Mouse (Mus musculus): ENCODE data around the gene Ids. TPM values are rescaled to one million over a fixed set of nuclear protein-coding genes. Genes with fewer than 3 reads are reported as not detected.
A peak's percentile ranks its signal among the peaks of the same experiment; 100 is the strongest.
"Not testable (repeated sequence)": the region's sequence is repeated elsewhere in the genome, so short reads cannot be mapped to it uniquely, and the experiment has no call there.

Gene Ids
- 3.7 and 4.6 TPM in 2 replicates for polyA plus RNA-seq (2016; fragmentation: Nextera tagmentation; extraction: Ambion mirVana)

- Histone ChIP-seq H3K27ac (no peak within 1 kb of the TSS), H3K9me3 (no peaks in the 10 kb centered on the region), H3K9ac (peak within 1 kb of the TSS; percentile 58), H3K36me3 (no peaks in the 10 kb centered on the region), H3K4me3 (peak within 1 kb of the TSS; percentile 49), H3K27me3 (no peaks in the 10 kb centered on the region), H3K4me2 (replicated peaks) (peak within 1 kb of the TSS; percentile 46), H3K4me1 (no peaks in the 10 kb centered on the region)
- 24% methylated on average over 45 of the region's 45 CpGs for WGBS
- peak; percentile 88 for ATAC-seq (ENCODE audit: insufficient number of reproducible peaks, insufficient read depth, low FRiP score, low TSS enrichment)
Measured at GRCm38 (mm10) chrX:70364661-70365613, at the start of gene Ids. TSS of gene Ids (minus strand) at chrX:70365084.

GRCm38 (mm10) chrX:70392636-70393035, 27.8 kb upstream of the Ids start:
- H3K27me3 ChIP-seq; H3K4me2 ChIP-seq (replicated peaks); H3K36me3 ChIP-seq; H3K4me3 ChIP-seq; H3K27ac ChIP-seq; H3K9ac ChIP-seq; H3K9me3 ChIP-seq; ATAC-seq (ENCODE audit: insufficient number of reproducible peaks, insufficient read depth, low FRiP score, low TSS enrichment); H3K4me1 ChIP-seq: not testable (repeated sequence)

- peak overlapping the region; percentile 50 for H3K4me3 ChIP-seq
- peak overlapping the region; percentile 79 for H3K27ac ChIP-seq
- H3K9me3 ChIP-seq: no peaks in the 10 kb centered on the region
- no peaks in the 10 kb centered on the region for H3K27me3 ChIP-seq
- no peaks in the 10 kb centered on the region for H3K36me3 ChIP-seq
- WGBS: 15% methylated on average over 11 of the region's 11 CpGs
- ATAC-seq (ENCODE audit: insufficient number of reproducible peaks, insufficient read depth, low FRiP score, low TSS enrichment): peak; percentile 57; the same call in 1 of the 2 replicates
- H3K9ac ChIP-seq: peak overlapping the region; percentile 53
- H3K4me1 ChIP-seq: no peaks in the 10 kb centered on the region
- H3K4me2 ChIP-seq (replicated peaks): peak overlapping the region; percentile 49
Measured at GRCm38 (mm10) chrX:70385962-70386351, 21.1 kb upstream of the Ids start.

- no peaks in the 10 kb centered on the region for H3K9me3 ChIP-seq
- H3K4me3 ChIP-seq: peak within 1 kb of the TSS; percentile 50
- peak within 1 kb of the TSS; percentile 49 for H3K4me2 ChIP-seq (replicated peaks)
- H3K27ac ChIP-seq: peak within 1 kb of the TSS; percentile 79
- no peaks in the 10 kb centered on the region for H3K4me1 ChIP-seq
- no peaks in the 10 kb centered on the region for H3K27me3 ChIP-seq
- peak within 1 kb of the TSS; percentile 53 for H3K9ac ChIP-seq
- peak; percentile 89 for ATAC-seq (ENCODE audit: insufficient number of reproducible peaks, insufficient read depth, low FRiP score, low TSS enrichment)
- WGBS: 12% methylated on average over 22 of the region's 22 CpGs
- no peaks in the 10 kb centered on the region for H3K36me3 ChIP-seq
Measured at GRCm38 (mm10) chrX:70385276-70385961, 20.5 kb upstream of the Ids start, which contains the start of gene 1110012L19Rik. TSS of gene 1110012L19Rik (plus strand) at chrX:70385877.

GRCm38 (mm10) chrX:70384917-70385275, 20.0 kb upstream of the Ids start:
- Histone ChIP-seq H3K27me3 (no peaks in the 10 kb centered on the region), H3K4me1 (no peaks in the 10 kb centered on the region), H3K4me3 (peak overlapping the region; percentile 50), H3K4me2 (replicated peaks) (peak overlapping the region; percentile 49), H3K27ac (peak overlapping the region; percentile 79; the same call in 1 of the 2 replicates), H3K9ac (peak overlapping the region; percentile 53; the same call in 1 of the 2 replicates), H3K36me3 (no peaks in the 10 kb centered on the region), H3K9me3 (no peaks in the 10 kb centered on the region)
- 58% methylated on average over 3 of the region's 3 CpGs for WGBS
- peak; percentile 31; the same call in 1 of the 2 replicates for ATAC-seq (ENCODE audit: insufficient number of reproducible peaks, insufficient read depth, low FRiP score, low TSS enrichment)

- not testable (repeated sequence) for H3K9me3 ChIP-seq; H3K4me2 ChIP-seq (replicated peaks); H3K4me1 ChIP-seq; H3K27me3 ChIP-seq; H3K27ac ChIP-seq; ATAC-seq (ENCODE audit: insufficient number of reproducible peaks, insufficient read depth, low FRiP score, low TSS enrichment); H3K4me3 ChIP-seq; H3K36me3 ChIP-seq; H3K9ac ChIP-seq
- 69% methylated on average over 5 of the region's 6 CpGs for WGBS
Measured at GRCm38 (mm10) chrX:70374469-70375110, 9.7 kb upstream of the Ids start.

- H3K27me3 ChIP-seq; H3K4me2 ChIP-seq (replicated peaks); ATAC-seq (ENCODE audit: insufficient number of reproducible peaks, insufficient read depth, low FRiP score, low TSS enrichment); H3K36me3 ChIP-seq; H3K4me1 ChIP-seq; H3K9me3 ChIP-seq; H3K4me3 ChIP-seq; H3K27ac ChIP-seq; H3K9ac ChIP-seq: not testable (repeated sequence)
- WGBS: 55% methylated on average over 1 of the region's 6 CpGs
Measured at GRCm38 (mm10) chrX:70369758-70370157, 4.9 kb upstream of the Ids start.

- Histone ChIP-seq H3K4me2 (replicated peaks) (peak overlapping the region; percentile 46), H3K27me3 (no peaks in the 10 kb centered on the region), H3K27ac (no peak overlapping the region), H3K4me3 (peak overlapping the region; percentile 49), H3K9me3 (no peaks in the 10 kb centered on the region), H3K36me3 (no peaks in the 10 kb centered on the region), H3K4me1 (no peaks in the 10 kb centered on the region), H3K9ac (peak overlapping the region; percentile 58; the same call in 1 of the 2 replicates)
- WGBS: 90% methylated on average over 1 of the region's 1 CpGs
- ATAC-seq (ENCODE audit: insufficient number of reproducible peaks, insufficient read depth, low FRiP score, low TSS enrichment): no peak
Measured at GRCm38 (mm10) chrX:70364202-70364601, 682 bp downstream of the Ids start.

GRCm38 (mm10) chrX:70363446-70363845, 1.4 kb downstream of the Ids start:
- 86% methylated on average over 5 of the region's 5 CpGs for WGBS
- no peaks in the 10 kb centered on the region for H3K9me3 ChIP-seq
- H3K36me3 ChIP-seq: no peaks in the 10 kb centered on the region
- no peaks in the 10 kb centered on the region for H3K4me1 ChIP-seq
- H3K27ac ChIP-seq: no peak overlapping the region
- no peak overlapping the region for H3K9ac ChIP-seq
- H3K27me3 ChIP-seq: no peaks in the 10 kb centered on the region
- ATAC-seq (ENCODE audit: insufficient number of reproducible peaks, insufficient read depth, low FRiP score, low TSS enrichment): no peak
- H3K4me2 ChIP-seq (replicated peaks): peak overlapping the region; percentile 46; the same call in 1 of the 2 replicates
- H3K4me3 ChIP-seq: no peak overlapping the region

- no peaks in the 10 kb centered on the region for H3K4me1 ChIP-seq
- 95% methylated on average over 7 of the region's 7 CpGs for WGBS
Measured at GRCm38 (mm10) chrX:70362985-70363384, 1.9 kb downstream of the Ids start.

GRCm38 (mm10) chrX:70330202-70330843, 34.6 kb downstream of the Ids start:
- Histone ChIP-seq H3K9ac (no peak overlapping the region), H3K27me3 (no peaks in the 10 kb centered on the region), H3K4me2 (replicated peaks) (no peak overlapping the region), H3K36me3 (no peaks in the 10 kb centered on the region), H3K4me1 (no peaks in the 10 kb centered on the region), H3K27ac (no peak overlapping the region), H3K9me3 (no peaks in the 10 kb centered on the region), H3K4me3 (no peak overlapping the region)
- ATAC-seq (ENCODE audit: insufficient number of reproducible peaks, insufficient read depth, low FRiP score, low TSS enrichment): no peak
- WGBS: 18% methylated on average over 6 of the region's 6 CpGs

More at GRCm38 (mm10) chrX:70362985-70363384, 1.9 kb downstream of the Ids start:
- Histone ChIP-seq H3K4me3 (no peak overlapping the region), H3K36me3 (no peaks in the 10 kb centered on the region), H3K9ac (no peak overlapping the region), H3K27ac (no peak overlapping the region), H3K4me2 (replicated peaks) (no peak overlapping the region), H3K27me3 (no peaks in the 10 kb centered on the region), H3K9me3 (no peaks in the 10 kb centered on the region)
- ATAC-seq (ENCODE audit: insufficient number of reproducible peaks, insufficient read depth, low FRiP score, low TSS enrichment): no peak
